Mouse (Mus musculus): ENCODE results near the gene Ccdc114.
"Not testable (repeated sequence)": the region's sequence is repeated elsewhere in the genome, so short reads cannot be mapped to it uniquely, and the experiment has no call there.

Ccdc114 gene

DNA sequence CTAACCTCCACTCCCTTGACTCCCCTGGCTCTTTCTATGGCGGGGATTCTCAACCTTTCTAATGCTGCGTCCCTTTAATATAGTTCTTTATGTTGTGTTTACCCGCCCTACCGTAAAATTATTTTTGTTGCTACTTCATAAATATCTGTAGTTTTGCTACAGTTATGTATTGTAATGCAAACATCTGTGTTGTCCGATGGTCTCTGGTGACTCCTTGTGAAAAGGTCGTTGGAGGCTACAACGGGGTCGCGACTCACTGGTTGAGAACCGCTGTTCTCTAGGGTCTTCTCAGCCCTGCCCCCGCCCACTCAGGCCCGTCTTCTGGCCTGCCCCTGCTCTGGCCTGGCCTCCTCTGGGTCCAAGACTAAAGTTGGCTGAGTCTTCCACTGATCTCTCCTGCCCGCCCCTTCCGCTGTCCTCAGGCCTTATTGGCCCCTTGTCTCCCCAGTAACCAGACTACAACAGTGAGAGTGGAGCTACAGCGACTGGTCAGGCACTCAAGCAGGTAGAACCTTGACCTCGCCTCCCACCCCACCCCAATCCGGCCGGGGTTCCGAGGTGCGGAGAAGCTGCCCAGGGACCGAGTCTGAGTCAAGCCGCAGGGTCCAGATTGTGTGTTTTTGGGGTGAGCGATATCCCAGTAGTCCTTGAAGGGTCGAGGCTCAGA, at the start of gene Ccdc114:
Ccdc114 (plus strand) TSS at position 311 of the 667 bp plus-strand sequence.
- peak; percentile 86 to 95 for DNase-seq

- DNase-seq: no peak
These were observed 47.0 kb upstream of the Ccdc114 start for GRCm38 (mm10) chr7:45876895-45877294.

DNA sequence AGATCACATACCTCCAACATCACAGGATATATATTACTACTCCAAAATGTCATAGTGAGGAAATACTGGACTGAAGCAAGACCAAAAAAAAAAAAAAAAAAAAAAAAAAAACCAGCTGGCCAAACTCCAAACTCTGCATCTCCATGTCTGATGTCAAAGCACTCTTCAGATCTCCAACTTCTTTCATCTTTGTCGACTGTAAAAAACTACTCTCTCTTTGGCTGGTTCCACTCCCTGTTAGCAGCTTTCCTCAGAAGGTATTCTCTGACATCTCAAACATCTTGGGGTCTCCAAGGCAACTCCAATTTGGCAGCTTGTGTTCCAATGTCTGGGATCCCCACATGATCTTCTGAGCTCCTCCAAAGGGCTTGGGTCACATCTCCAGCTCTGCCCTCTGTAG, 45.6 kb upstream of the Ccdc114 start, which contains the start of gene Grin2d:
Grin2d (minus strand) TSS at position 101 of the 400 bp plus-strand sequence.
- DNase-seq: not testable (repeated sequence)

DNA sequence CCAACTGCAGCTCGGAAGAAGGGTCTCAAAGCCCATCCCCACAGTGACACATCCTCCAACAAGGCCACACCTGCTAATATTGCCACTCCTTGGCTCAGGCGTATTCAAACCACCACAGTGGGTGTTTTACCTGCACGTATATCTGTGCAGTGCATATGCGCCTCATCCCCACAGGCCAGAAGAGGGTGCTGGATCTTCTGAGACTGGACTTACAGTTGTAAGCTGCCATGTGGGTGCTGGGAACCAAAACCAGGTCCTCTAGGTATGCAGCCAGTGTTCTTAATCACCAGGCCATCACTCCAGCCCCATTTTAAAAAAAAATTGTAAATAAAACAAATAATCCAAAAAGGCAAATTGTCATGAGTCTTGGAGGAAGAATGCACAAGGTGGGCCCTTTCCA, 43.3 kb upstream of the Ccdc114 start:
- no peak for DNase-seq

DNA sequence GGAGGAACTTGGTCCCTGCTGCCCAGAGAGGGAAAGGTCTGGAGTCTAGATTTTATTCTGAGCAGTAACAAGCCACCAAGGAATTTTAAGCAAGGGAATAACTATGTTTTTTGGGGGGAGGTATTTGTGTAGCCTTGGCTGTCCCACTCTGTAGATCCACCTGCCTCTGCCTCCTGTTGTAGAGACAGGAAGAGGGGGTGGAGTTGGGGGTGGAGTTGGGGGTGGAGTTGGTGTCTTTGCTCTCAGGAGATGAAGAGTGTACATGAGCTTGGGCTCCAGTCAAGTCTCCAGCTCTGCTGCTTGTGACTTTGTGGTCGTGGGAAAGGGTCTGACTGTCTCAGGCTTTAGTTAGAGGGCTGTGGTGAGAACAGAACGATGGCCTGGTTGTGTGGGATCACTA, 42.9 kb upstream of the Ccdc114 start:
- DNase-seq: no peak

DNA sequence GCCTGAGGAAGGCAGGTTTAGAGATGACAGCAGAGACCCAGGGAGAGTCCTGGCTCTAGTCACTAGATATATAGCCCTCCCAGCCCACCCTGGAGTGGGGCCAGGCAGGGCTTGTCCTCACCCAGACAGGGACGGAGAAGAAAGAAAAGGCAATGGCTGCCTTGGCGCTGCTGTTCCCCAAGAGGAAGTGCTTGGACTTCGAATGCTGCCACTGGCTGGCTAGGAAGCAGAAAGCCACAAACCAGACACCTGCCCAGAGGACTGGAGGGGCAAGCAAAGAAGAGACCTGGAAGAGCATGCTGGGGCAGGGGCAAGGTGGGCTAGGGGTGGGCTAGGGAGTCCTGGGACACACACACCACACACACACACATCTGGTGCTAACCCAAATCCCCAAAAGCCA, 36.6 kb upstream of the Ccdc114 start:
- no peak for DNase-seq

GRCm38 (mm10) chr7:45892651-45893050, 31.2 kb upstream of the Ccdc114 start:
- DNase-seq: no peak

- no peak for DNase-seq
These were observed 27.8 kb upstream of the Ccdc114 start for GRCm38 (mm10) chr7:45895931-45896516.

DNA sequence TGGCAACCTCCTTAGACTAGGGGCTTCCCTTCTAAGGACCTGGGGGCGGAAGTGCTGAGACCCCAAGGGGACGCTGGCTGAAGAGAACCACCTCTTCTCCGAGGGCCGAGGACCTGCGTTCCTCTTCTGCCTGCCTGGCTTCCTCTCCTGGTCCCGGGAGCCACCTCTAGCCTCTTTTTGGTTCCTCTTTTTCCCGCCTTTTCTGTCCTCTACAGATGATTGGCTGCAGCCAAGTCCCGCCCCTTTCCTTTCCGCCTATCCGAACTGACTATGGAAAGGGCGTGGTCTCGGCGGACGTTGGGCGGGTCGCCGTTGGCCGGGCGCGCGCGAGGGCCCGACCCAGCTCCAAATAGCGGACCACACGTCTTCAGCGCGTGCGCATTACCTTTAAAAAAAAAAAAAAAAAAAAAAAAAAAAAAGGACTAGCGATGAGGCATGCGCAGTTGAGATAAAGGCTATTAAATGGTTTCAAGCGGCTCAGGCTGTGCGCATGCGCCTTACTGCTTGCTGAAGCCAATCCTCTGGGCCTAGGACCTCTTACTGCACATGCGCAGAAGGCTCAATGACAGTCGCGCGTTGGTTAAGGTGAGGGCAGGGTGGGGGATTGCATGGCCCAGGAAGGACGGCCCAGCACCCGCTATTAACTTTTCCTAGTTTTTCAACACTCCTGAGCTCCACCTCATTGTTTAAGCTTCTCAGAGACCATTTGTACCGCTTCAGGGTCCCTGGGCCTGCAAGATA, 27.2 kb upstream of the Ccdc114 start, which contains the start of the genes Syngr4 and Tmem143:
Syngr4 (minus strand) TSS at position 198 of the 741 bp plus-strand sequence.
Tmem143 (plus strand) TSS at position 425 of the 741 bp plus-strand sequence.
- peak; percentile 97 to 99 for DNase-seq

DNA sequence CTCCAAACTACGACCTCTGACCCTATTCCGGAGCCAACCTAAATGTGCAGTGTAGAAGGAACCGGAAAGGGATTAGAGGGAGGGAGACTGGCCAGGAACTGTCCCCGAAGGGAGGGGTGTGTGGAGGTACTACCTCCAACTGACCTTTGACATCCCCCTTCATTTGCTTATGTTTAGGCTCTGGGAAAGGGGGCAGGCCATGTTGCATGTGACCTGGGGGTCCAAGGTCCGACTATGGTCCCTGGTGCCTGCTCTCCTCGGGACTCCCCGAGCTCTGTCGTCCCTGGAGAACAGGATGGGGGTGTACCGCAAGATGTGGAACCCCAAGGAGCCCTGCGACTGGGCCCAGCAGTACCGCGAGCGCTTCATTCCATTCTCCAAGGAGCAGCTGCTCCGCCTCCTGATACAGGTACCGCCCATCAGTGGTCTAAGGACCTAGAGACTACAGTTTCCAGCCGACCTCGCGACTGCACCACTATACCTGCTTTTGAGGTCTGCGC, 26.6 kb upstream of the Ccdc114 start:
- peak; percentile 72 to 90 for DNase-seq

GRCm38 (mm10) chr7:45898125-45898524, 25.7 kb upstream of the Ccdc114 start:
- DNase-seq: peak in 1 of 2 experiments; percentile 42

- DNase-seq: peak; percentile 43 to 59
These were observed 22.3 kb upstream of the Ccdc114 start for GRCm38 (mm10) chr7:45901562-45901961.

- no peak for DNase-seq
These were observed 21.3 kb upstream of the Ccdc114 start for GRCm38 (mm10) chr7:45902481-45903002.

DNA sequence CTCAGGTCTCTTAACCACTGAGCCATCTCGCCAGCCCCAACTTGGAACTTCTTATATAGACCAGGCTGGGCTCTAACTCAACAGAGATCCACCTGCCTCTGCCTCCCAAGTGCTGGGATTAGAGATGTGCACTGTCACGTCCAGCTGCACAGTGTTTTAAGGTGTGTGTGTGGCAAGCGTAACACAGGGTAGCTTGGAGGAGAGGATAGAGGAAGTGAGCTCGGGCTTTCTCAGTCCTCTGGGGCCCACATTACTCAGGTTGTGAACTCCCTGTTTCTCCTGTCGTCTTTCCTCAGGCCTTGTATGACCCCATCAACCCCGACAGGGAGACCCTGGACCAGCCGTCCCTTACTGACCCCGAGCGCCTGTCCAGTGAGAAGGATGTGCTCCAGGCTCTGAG, 17.2 kb upstream of the Ccdc114 start:
- DNase-seq: no peak

- peak in 1 of 2 experiments; percentile 58 for DNase-seq
These were observed 15.5 kb upstream of the Ccdc114 start for GRCm38 (mm10) chr7:45908384-45908783.

DNA sequence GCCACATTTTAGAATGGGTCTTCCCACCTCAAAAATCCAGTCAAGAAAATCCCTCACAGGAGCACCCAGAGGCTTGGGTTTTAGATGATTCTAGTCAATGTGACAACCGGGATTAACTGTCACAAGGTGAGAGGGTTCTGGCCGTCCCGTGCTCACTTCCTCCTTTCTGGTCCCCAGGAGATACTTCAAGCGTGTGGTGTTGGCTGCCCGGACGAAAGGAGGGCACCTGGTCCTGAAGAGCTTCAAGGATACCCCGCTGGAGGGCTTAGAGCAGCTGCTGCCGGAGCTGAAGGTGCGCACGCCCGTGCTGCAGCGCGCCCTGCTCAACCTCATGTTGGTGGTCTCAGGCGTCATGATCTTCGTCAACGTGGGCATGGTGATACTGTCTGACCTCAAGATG, 14.7 kb upstream of the Ccdc114 start:
- DNase-seq: no peak

- DNase-seq: no peak
These were observed 9.8 kb upstream of the Ccdc114 start for GRCm38 (mm10) chr7:45914067-45914466.

DNA sequence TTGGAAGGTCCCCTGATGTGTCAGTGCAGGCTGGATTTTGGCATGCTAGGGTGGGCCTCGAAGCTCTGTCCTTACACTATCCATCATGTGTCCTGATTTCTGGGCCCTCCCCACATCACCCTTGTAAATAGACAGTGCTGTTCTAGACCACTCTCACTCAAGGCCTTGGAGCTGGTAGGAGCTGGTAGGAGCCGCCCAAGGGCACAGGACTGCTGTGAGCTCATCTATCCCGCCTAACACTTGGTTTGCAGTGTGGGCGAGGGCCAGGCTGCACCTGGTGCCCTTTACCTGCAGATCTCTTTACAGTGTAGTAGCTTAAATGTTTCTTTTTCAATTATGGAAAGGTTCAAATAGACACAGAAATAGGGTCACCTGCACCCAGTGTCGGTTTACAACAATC, 8.9 kb upstream of the Ccdc114 start:
- no peak for DNase-seq

GRCm38 (mm10) chr7:45916056-45917003, 7.5 kb upstream of the Ccdc114 start:
- DNase-seq: peak; percentile 74 to 88

DNA sequence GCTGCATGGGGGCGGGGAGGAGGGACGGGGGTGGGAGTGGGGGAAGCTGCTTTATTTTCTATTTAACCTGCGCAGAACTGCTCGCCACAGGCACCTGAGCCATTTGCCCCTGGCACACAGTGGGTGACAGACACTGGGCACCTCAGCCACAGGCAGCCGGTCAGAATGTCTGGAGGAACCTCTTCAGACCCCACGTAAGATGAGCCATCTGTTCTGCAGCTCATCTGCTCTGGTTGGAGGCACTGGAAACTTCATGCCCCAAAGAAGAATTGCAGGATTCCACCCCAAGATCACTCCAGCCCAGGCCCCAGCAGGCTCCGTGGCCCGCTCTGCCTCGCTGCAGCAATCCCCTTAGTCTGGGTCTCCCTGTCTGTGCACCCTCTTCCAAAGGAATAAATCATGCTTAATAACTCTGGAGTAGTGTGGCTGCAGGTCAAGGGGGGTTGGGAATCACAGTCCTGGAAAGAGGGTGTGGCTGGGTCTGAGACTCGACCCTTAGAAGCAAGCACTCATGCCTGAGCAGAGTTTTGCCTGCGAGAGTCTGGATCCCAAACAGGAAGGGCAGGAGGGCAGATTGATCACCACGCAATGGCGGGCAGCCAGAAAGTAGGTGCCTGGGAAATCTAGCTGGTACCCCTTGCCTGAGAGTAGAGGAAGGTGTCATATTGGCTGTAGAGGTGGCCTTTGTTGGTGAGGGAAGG, 6.7 kb upstream of the Ccdc114 start:
- peak in 1 of 2 experiments; percentile 32 for DNase-seq

- DNase-seq: no peak
These were observed 5.9 kb upstream of the Ccdc114 start for GRCm38 (mm10) chr7:45917926-45918325.

Data from kidney, postnatal 25 days (tissue).